ENCODE assay signal across 12 mouse cellular contexts in genomic region chr13:44399831-44400321, GRCm38 (mm10).
DNase-seq lines count a peak whose midpoint lies in the region; ATAC-seq and TF ChIP-seq lines count a peak whose summit lies in the region.
"Had no signal": no experiment of that assay in that cellular context is flagged by ENCODE, and none has a peak within 500 bp of the region (broad histone marks: within the 10 kb centered on the region; RNA-seq: fewer than 3 reads in every experiment).

No protein-coding gene starts in this region.

- peaks cover 24% of the 10 kb centered on the region for H3K4me1 ChIP-seq in heart, embryonic 13.5 days
- H3K4me1 ChIP-seq in heart, adult 2 months (ENCODE audit: control insufficient read depth, insufficient read depth, low read length), result no peaks in the 10 kb centered on the region; the same call in none of the 2 replicates
- no peaks in the 10 kb centered on the region for H3K4me1 ChIP-seq in liver, embryonic 11.5 days (replicated peaks; ENCODE audit: control insufficient read depth, insufficient read depth, low read length)
- H3K4me1 ChIP-seq: liver, embryonic 13.5 days had no signal

- no peak for TF ChIP-seq EP300 in heart, adult 2 months (IDR thresholded peaks at IDR 0.05; ENCODE audit: insufficient read depth, low read depth, low read length)

- no peaks in the 10 kb centered on the region for H3K79me2 ChIP-seq in heart, adult 2 months (replicated peaks; ENCODE audit: control insufficient read depth, insufficient read depth, low read length)

- ATAC-seq in heart, embryonic 13.5 days (ENCODE audit: extremely low read depth, insufficient number of reproducible peaks, low FRiP score, low TSS enrichment), result no peak
- ATAC-seq in liver, embryonic 11.5 days (replicated peaks; ENCODE audit: low FRiP score), result no peak

- no peaks in the 10 kb centered on the region for H3K9me3 ChIP-seq in heart, embryonic 13.5 days
- no peaks in the 10 kb centered on the region for H3K9me3 ChIP-seq in liver, embryonic 11.5 days (ENCODE audit: control insufficient read depth, low read length)
- H3K9me3 ChIP-seq: liver, embryonic 13.5 days had no signal

- no peak for DNase-seq in heart, adult 2 months
- DNase-seq in right cerebral cortex, postnatal 10 days (ENCODE audit: low spot score in 2 of 2), result peak; percentile 61 to 65
- DNase-seq in right cerebral cortex, postnatal 25 days, result no peak
- peak; percentile 51 to 56 for DNase-seq in cerebellum, postnatal 36 days
- peak; percentile 72 for DNase-seq in testis, postnatal 10 days (ENCODE audit: low spot score)
- no peak for DNase-seq in liver, embryonic 11.5 days (ENCODE audit: low spot score)
- DNase-seq in urinary bladder, postnatal 4 days (ENCODE audit: low spot score in 2 of 2), result no peak
- DNase-seq: kidney, adult 2 months; layer of hippocampus, adult 9-11 months; liver, embryonic 13.5 days had no signal

- no peak overlapping the region for H3K4me2 ChIP-seq in heart, embryonic 13.5 days
- H3K4me2 ChIP-seq in liver, embryonic 11.5 days, result no peak overlapping the region
- H3K4me2 ChIP-seq: liver, embryonic 13.5 days had no signal

- H3K27me3 ChIP-seq in heart, embryonic 13.5 days (replicated peaks), result no peaks in the 10 kb centered on the region
- H3K27me3 ChIP-seq in heart, adult 2 months (ENCODE audit: control insufficient read depth, insufficient read depth, low read length), result no peaks in the 10 kb centered on the region
- H3K27me3 ChIP-seq in liver, embryonic 11.5 days (replicated peaks; ENCODE audit: control insufficient read depth, insufficient read depth, low read length), result no peaks in the 10 kb centered on the region
- H3K27me3 ChIP-seq: liver, embryonic 13.5 days had no signal

- H3K36me3 ChIP-seq in heart, embryonic 13.5 days, result no peaks in the 10 kb centered on the region
- no peaks in the 10 kb centered on the region for H3K36me3 ChIP-seq in heart, adult 2 months (ENCODE audit: control insufficient read depth, insufficient read depth, low read length)
- no peaks in the 10 kb centered on the region for H3K36me3 ChIP-seq in liver, embryonic 11.5 days (ENCODE audit: control insufficient read depth, insufficient read depth, low read length)
- H3K36me3 ChIP-seq: liver, embryonic 13.5 days had no signal

- no peak for TF ChIP-seq POLR2A in heart, adult 2 months (IDR thresholded peaks at IDR 0.05; ENCODE audit: insufficient read depth, low read depth, low read length)

- H3K4me3 ChIP-seq in heart, embryonic 13.5 days, result no peak overlapping the region
- H3K4me3 ChIP-seq in heart, adult 2 months, result no peak overlapping the region
- H3K4me3 ChIP-seq in liver, embryonic 11.5 days (ENCODE audit: low read depth, low read length), result no peak overlapping the region
- H3K4me3 ChIP-seq: erythroblast, embryonic 14.5 days; liver, embryonic 13.5 days had no signal

- TF ChIP-seq CTCF in heart, adult 2 months (IDR thresholded peaks at IDR 0.05), result no peak

- H3K27ac ChIP-seq in heart, embryonic 13.5 days (replicated peaks), result peak overlapping the region; percentile 61
- no peak overlapping the region for H3K27ac ChIP-seq in heart, adult 2 months
- H3K27ac ChIP-seq in liver, embryonic 11.5 days (ENCODE audit: low read depth, low read length), result no peak overlapping the region
- H3K27ac ChIP-seq: liver, embryonic 13.5 days had no signal

- intact Hi-C loops in heart, adult 2 months (cut with DNase I), result loop anchor here (10.0 kb wide), 1 partner anchor 605 kb away; no protein-coding TSS in a partner anchor

- 75% methylated on average over 7 of the region's 7 CpGs for WGBS in heart, embryonic 13.5 days
- WGBS in heart, adult 2 months, result 77% methylated on average over 7 of the region's 7 CpGs
- 83% methylated on average over 7 of the region's 7 CpGs for WGBS in liver, embryonic 11.5 days

- no peak overlapping the region for H3K9ac ChIP-seq in heart, embryonic 13.5 days
- no peak overlapping the region for H3K9ac ChIP-seq in heart, adult 2 months (ENCODE audit: low read depth, low read length)
- H3K9ac ChIP-seq in liver, embryonic 11.5 days (ENCODE audit: low read depth, low read length), result no peak overlapping the region
- H3K9ac ChIP-seq: liver, embryonic 13.5 days had no signal

Comparison
In these comparisons a context has a peak if more than half of its experiments do, and no peak if none do; other contexts are left out.
1. DNase-seq: peak in right cerebral cortex, postnatal 10 days (2 of 2), cerebellum, postnatal 36 days (2 of 2) and testis, postnatal 10 days (single experiment); none in heart, adult 2 months (0 of 2), right cerebral cortex, postnatal 25 days (single experiment), liver, embryonic 11.5 days (single experiment) and urinary bladder, postnatal 4 days (0 of 2).